ENCODE assay signal across 24 mouse cellular contexts in the genomic region with DNA sequence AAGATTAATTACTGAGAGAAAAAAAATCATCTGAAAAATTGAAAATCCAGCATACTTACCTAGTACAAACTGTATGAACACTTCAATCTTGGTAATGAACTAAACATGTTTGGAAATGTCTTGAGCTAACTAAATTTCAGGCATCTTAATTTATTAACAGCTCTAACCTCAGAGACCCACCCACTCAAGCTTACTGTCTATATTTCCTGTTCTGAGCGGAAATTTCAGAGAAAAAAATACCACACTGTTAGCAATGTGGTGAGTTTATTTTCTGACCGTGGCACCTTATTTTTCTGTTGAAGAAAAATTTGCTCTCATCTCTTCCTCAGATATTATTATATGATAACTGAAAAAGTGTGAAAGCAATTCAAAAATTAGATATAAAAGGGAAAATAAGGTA.
"Had no signal": no experiment of that assay in that cellular context is flagged by ENCODE, and none has a peak within 500 bp of the region (broad histone marks: within the 10 kb centered on the region; RNA-seq: fewer than 3 reads in every experiment).

No protein-coding gene starts in this region.

- H3K4me3 ChIP-seq: left cerebral cortex, adult 2 months; limb, embryonic 10.5 days; limb, embryonic 13.5 days; liver, embryonic 12.5 days; liver, embryonic 15.5 days; lung, embryonic 15.5 days; midbrain, embryonic 12.5 days; midbrain, embryonic 15.5 days; neural tube, embryonic 13.5 days had no signal

- H3K27ac ChIP-seq: left cerebral cortex, adult 2 months; limb, embryonic 10.5 days; limb, embryonic 13.5 days; liver, embryonic 12.5 days; liver, embryonic 15.5 days; lung, embryonic 15.5 days; midbrain, embryonic 12.5 days; midbrain, embryonic 15.5 days; neural tube, embryonic 13.5 days; stomach, postnatal 0 days had no signal

- DNase-seq: kidney, adult 18-20 months; kidney, adult 9 months; kidney, postnatal 14 days; kidney, postnatal 4 days; layer of hippocampus, adult 9-11 months; liver; lung, adult 18-20 months; lung, postnatal 10 days; lung, postnatal 36 days; retina, postnatal 1 day; right cerebral cortex, postnatal 25 days; thymus, adult 2 months; thymus, postnatal 14 days; thymus, postnatal 4 days had no signal

- ATAC-seq: liver, embryonic 12.5 days; midbrain, embryonic 15.5 days had no signal
